Mouse (Mus musculus) stomach, embryonic 16.5 days (tissue): ENCODE measurements around the gene Olfr569. TPM values are rescaled to one million over a fixed set of nuclear protein-coding genes. Genes with fewer than 3 reads are reported as not detected.

Experiments
- ATAC-seq: fragments of 200-750 bp; cut with Nextera tagmentation; 2 replicates; pipeline ENCODE4 v1.8.0; 2017; ENCODE audit warnings: moderate number of reproducible peaks, moderate TSS enrichment; ENCODE audit not compliant: insufficient read depth, low FRiP score
- H3K27ac ChIP-seq: fragments of 300-500 bp; sonication (generic); 2 replicates; pipeline ENCODE4 v1.5.1; 2014; ENCODE audit warnings: low read length
- H3K27me3 ChIP-seq: fragments of 300-500 bp; sonication (generic); 2 replicates; pipeline ENCODE4 v1.6.1; 2014; ENCODE audit warnings: low read length, control low read depth, mixed read lengths; ENCODE audit not compliant: control insufficient read depth, insufficient read depth
- H3K36me3 ChIP-seq: fragments of 300-500 bp; sonication (generic); 2 replicates; pipeline ENCODE4 v1.6.1; 2014; ENCODE audit warnings: low read length; ENCODE audit not compliant: control insufficient read depth, insufficient read depth
- H3K4me1 ChIP-seq: fragments of 300-500 bp; sonication (generic); 2 replicates; pipeline ENCODE4 v1.6.1; 2014; ENCODE audit warnings: low read length, control low read depth, mixed read lengths; ENCODE audit not compliant: control insufficient read depth, insufficient read depth
- H3K4me2 ChIP-seq: fragments of 300-500 bp; sonication (generic); 2 replicates; pipeline ENCODE4 v1.6.1; 2014; ENCODE audit warnings: low read depth, low read length, mixed read lengths
- H3K4me3 ChIP-seq: fragments of 300-500 bp; sonication (generic); replicated peaks from 2 replicates; pipeline ENCODE4 v1.5.1; 2014; ENCODE audit warnings: mild to moderate bottlenecking, low read length
- H3K9ac ChIP-seq: fragments of 300-500 bp; sonication (generic); 2 replicates; pipeline ENCODE4 v1.6.1; 2014; ENCODE audit warnings: low read length
- H3K9me3 ChIP-seq: fragments of 300-500 bp; sonication (generic); replicated peaks from 2 replicates; pipeline ENCODE4 v1.6.1; 2016; ENCODE audit warnings: low read length, control low read depth; ENCODE audit not compliant: control insufficient read depth
- polyA plus RNA-seq: library from polyadenylated mRNA; unstranded; fragments of >200 nt; fragmentation: Nextera tagmentation; extraction: Ambion mirVana; gene quantifications from 2 replicates; pipeline ENCODE4 v1.2.1, GENCODE M21; 2015

Olfr569 gene
- polyA plus RNA-seq, 1 experiment from 2014 or later, result not detected

- H3K4me3 ChIP-seq, result no peak overlapping the region
- no peaks in the 10 kb centered on the region for H3K36me3 ChIP-seq
- no peaks in the 10 kb centered on the region for H3K27me3 ChIP-seq
- no peak for ATAC-seq
- no peaks in the 10 kb centered on the region for H3K9me3 ChIP-seq
- H3K9ac ChIP-seq, result no peak overlapping the region
- no peaks in the 10 kb centered on the region for H3K4me1 ChIP-seq
- no peak overlapping the region for H3K27ac ChIP-seq
- H3K4me2 ChIP-seq, result no peak overlapping the region
Observed at GRCm38 (mm10) chr7:102855807-102856206, 34.9 kb downstream of the Olfr569 start.

Other genes starting within 250 kb of the Olfr569 start
- gene Olfr555, start 232.1 kb downstream of the Olfr569 start, polyA plus RNA-seq, result not detected in 2 replicates
- gene Olfr556, start 226.0 kb downstream of the Olfr569 start, polyA plus RNA-seq, result not detected in 2 replicates
- 15.7 and 16.5 TPM in 2 replicates for gene Trim68, start 203.6 kb downstream of the Olfr569 start, polyA plus RNA-seq
- gene Olfr557, start 195.0 kb downstream of the Olfr569 start, polyA plus RNA-seq, result not detected in 2 replicates
- 0.45 and 0.75 TPM in 2 replicates for gene Olfr558, start 188.7 kb downstream of the Olfr569 start, polyA plus RNA-seq
- not detected in 2 replicates for gene Olfr33, start 171.8 kb downstream of the Olfr569 start, polyA plus RNA-seq
- not detected in 2 replicates for gene Olfr559, start 163.4 kb downstream of the Olfr569 start, polyA plus RNA-seq
- gene Olfr560, start 131.5 kb downstream of the Olfr569 start, polyA plus RNA-seq, result not detected in 2 replicates
- gene Olfr78, start 131.4 kb downstream of the Olfr569 start, polyA plus RNA-seq, result 0.34 and 0.72 TPM in 2 replicates
- not detected in 2 replicates for gene Olfr561, start 119.7 kb downstream of the Olfr569 start, polyA plus RNA-seq
- gene Olfr564, start 87.4 kb downstream of the Olfr569 start, polyA plus RNA-seq, result not detected in 2 replicates
- gene Olfr566, start 32.1 kb downstream of the Olfr569 start, polyA plus RNA-seq, result not detected in 2 replicates
- not detected in 2 replicates for gene Olfr568, start 13.8 kb downstream of the Olfr569 start, polyA plus RNA-seq
- not detected in 2 replicates for gene Olfr570, start 3.7 kb upstream of the Olfr569 start, polyA plus RNA-seq
- gene Olfr571, start 26.7 kb upstream of the Olfr569 start, polyA plus RNA-seq, result not detected in 2 replicates
- not detected in 2 replicates for gene Olfr572, start 33.5 kb upstream of the Olfr569 start, polyA plus RNA-seq
- not detected in 2 replicates for gene Olfr573-ps1, start 51.7 kb upstream of the Olfr569 start, polyA plus RNA-seq
- not detected in 2 replicates for gene Olfr574, start 57.6 kb upstream of the Olfr569 start, polyA plus RNA-seq
- not detected in 2 replicates for gene Olfr575, start 67.9 kb upstream of the Olfr569 start, polyA plus RNA-seq
- gene Olfr576, start 71.8 kb upstream of the Olfr569 start, polyA plus RNA-seq, result not detected in 2 replicates
- not detected in 2 replicates for gene Olfr577, start 85.1 kb upstream of the Olfr569 start, polyA plus RNA-seq
- not detected in 2 replicates for gene Olfr578, start 98.4 kb upstream of the Olfr569 start, polyA plus RNA-seq
- gene Olfr582, start 147.1 kb upstream of the Olfr569 start, polyA plus RNA-seq, result not detected in 2 replicates
- gene Olfr583, start 160.4 kb upstream of the Olfr569 start, polyA plus RNA-seq, result not detected in 2 replicates
- not detected in 2 replicates for gene Olfr584, start 191.0 kb upstream of the Olfr569 start, polyA plus RNA-seq
- not detected in 2 replicates for gene Olfr585, start 206.8 kb upstream of the Olfr569 start, polyA plus RNA-seq
- gene Olfr586, start 234.8 kb upstream of the Olfr569 start, polyA plus RNA-seq, result not detected in 2 replicates
- gene Olfr588-ps1, start 250.0 kb upstream of the Olfr569 start, polyA plus RNA-seq, result not detected in 2 replicates